Mouse (Mus musculus): ENCODE measurements around the gene Hbp1. TPM values are rescaled to one million over a fixed set of nuclear protein-coding genes. Genes with fewer than 3 reads are reported as not detected.

Gene Hbp1
- polyA plus RNA-seq (2012; rRNA removed): 45.7 and 46.9 TPM in 2 replicates

DNA sequence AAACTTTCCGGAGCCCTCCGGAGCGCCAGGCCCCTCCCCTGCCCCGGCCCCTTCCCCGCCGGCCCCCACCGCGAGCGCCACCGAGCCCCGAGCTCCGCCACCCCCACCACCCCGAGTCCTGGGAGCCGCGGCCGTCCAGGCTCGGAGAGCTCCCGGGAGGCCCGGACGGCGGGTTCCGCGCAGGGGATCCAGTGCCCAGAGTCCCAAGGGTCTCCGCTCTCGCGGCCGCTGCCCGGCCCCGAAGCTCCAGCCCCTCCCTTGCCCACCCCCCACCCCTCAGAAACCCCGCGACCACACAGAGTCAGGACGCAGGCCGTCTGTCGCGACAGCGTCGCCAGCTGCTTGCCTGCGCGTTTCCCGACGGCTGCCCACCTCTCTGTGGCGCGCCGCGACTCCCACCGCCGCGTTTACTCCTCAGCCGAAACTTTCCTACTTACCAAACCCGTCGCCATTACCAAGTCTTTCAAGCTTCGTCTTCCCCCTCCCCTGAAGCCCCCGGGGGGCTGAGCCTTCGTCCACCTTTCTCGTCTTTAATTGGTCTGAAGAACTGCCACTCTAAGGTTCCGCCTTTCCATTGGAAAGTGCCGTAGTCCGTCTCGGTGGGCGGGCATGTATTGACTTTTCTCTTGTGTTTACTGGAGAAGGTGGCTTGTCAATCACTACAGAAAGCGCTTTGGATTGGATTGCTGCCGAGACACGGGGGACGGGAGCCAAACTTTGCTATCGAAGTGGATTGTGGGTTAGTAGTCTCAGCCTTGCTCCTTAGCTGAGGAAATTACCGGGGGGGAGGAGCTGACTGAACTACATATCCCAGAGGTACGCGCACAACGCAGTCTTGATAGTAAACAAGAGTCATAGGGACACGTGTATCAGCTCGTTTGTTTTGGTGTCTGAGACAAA, at the start of gene Hbp1:
TSS of gene Hbp1 (minus strand) at position 777 of the 900 bp plus-strand sequence.

Other genes starting within 250 kb of the Hbp1 start
- gene Gpr22, start 236.6 kb downstream of the Hbp1 start, polyA plus RNA-seq (2012; rRNA removed): not detected in 2 replicates
- gene Prkar2b, start 110.8 kb upstream of the Hbp1 start, polyA plus RNA-seq (2012; rRNA removed): 18.5 and 18.6 TPM in 2 replicates